Mouse (Mus musculus) liver, postnatal 0 days (tissue): ENCODE data around the gene Cdk7.

Source experiments
- CTCF ChIP-seq: sonication (generic); IDR thresholded peaks from 2 replicates; pipeline ENCODE4 v1.5.1; 2016; ENCODE audit warnings: antibody characterized with exemption, low read depth
- EP300 ChIP-seq: IDR thresholded peaks from 2 replicates; pipeline ENCODE4 v1.6.1; 2016; ENCODE audit warnings: antibody characterized with exemption, low read depth, mild to moderate bottlenecking

DNA sequence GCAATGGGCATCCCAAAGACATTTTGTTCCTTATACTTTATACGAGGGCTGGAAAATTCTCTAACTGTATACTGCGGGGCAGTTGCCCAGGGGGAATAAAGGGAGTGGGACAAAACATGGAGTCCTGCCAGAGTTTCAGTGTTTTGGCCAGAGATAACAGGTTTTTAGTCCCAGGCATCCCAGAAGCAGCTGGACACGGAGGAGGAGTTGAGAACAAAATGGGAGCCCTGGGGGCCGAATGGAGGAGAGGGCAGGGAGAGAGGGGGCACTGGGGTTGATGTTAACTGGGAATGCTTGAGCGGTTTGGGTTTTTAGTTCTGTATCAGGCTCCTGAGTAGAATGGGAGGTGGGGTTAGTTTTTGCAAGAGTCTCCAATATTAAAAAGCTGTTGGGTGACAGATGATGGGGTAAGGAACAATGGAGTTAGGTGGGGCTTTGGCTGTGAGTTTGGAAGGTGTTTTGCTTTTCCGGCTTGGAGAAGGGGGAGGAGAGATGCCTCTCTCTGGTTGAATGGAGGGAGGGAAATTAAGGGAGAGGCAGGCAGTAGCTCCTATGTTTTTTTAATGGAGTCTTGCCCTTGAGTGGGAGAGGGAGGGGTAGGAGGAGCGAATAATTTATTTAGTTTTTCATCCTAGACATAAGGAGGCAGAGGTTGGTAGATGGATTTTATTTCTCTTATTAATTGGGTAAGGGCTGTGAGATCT is 6.5 kb downstream of the Cdk7 start:
- TF ChIP-seq CTCF (no peak), EP300 (no peak)
